Mouse (Mus musculus) macrophage (primary cell): ENCODE results near the gene Pip5k1a. TPM values are rescaled to one million over a fixed set of nuclear protein-coding genes. Genes with fewer than 3 reads are reported as not detected.
A peak's percentile ranks its signal among the peaks of the same experiment; 100 is the strongest.

Experiments used
- H3K27ac ChIP-seq: fragments of 350-480 bp; formaldehyde crosslinking; 2 replicates; pipeline ENCODE4 v1.9.0; 2021
- H3K36me3 ChIP-seq: fragments of 350-480 bp; formaldehyde crosslinking; 2 replicates; pipeline ENCODE4 v1.9.0; 2021; ENCODE audit errors: inconsistent target
- H3K4me3 ChIP-seq: fragments of 350-480 bp; formaldehyde crosslinking; 2 replicates; pipeline ENCODE4 v1.9.0; 2021; ENCODE audit errors: inconsistent target
- H3K79me2 ChIP-seq: fragments of 350-480 bp; formaldehyde crosslinking; 2 replicates; pipeline ENCODE4 v1.9.0; 2021; ENCODE audit errors: inconsistent target
- WGBS: methylation state at CpG from one replicate; pipeline ENCODE4 v1.1.7; 2026; ENCODE audit warnings: inconsistent platforms; ENCODE audit not compliant: missing documents; 5-methylcytosine and 5-hydroxymethylcytosine counted together
- polyA plus RNA-seq: library from polyadenylated mRNA; stranded (reverse); fragments of 250-400 nt; gene quantifications from 3 replicates; pipeline ENCODE4 v1.2.4, GENCODE M21; 2018; ENCODE audit warnings: inconsistent platforms

The Pip5k1a gene
- polyA plus RNA-seq, 1 experiment from 2014 or later = 17.0 TPM

DNA sequence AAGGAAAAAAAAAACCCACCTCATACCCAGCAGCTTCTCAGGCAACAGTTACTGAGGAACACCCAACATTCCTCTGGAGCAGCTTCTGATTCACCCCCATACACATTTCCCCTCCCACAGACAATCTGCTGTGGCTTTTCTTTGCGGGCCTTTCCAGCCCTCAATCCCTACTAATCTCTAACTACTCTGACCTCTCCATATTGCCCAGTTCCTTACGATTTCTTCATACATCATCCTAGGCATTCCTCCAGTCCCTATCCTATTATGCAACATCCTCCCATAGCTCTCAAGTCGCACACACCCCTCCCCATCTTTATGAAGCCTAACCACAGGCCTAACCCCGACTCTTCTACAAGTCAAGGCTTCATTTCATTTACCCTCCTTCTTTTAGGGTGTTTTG is 1.6 kb downstream of the Pip5k1a start:
- H3K36me3 ChIP-seq = 0 out of 2 replicates have a peak, but pooled peaks cover 6% of the 10 kb centered on the region
- H3K4me3 ChIP-seq = peak overlapping the region; percentile 98
- H3K27ac ChIP-seq = peak overlapping the region; percentile 83
- H3K79me2 ChIP-seq = peaks cover 66% of the 10 kb centered on the region
- WGBS = 3% methylated on average over 4 of the region's 4 CpGs

DNA sequence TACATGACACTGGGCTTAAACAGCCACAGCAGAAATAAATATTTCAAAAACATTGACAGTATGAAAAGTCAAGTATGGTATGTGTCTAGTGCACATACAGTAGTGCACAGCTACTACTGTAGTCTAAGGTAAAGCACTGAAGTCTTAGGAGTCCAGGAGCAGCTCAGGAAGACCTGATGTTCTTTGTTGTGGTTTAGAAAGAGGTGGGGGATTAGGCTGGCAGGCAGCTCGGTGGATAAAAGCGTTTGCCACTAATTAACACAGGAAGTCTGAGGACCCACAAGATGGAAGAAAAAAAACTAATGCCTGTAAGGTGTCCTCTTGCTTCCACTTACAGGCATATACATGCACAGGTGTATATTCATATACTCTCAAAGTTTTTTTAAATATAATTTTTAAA is 5.9 kb downstream of the Pip5k1a start:
- WGBS = 17% methylated on average over 2 of the region's 2 CpGs
- no peak overlapping the region for H3K4me3 ChIP-seq
- peaks cover 100% of the 10 kb centered on the region for H3K79me2 ChIP-seq
- no peak overlapping the region for H3K27ac ChIP-seq
- H3K36me3 ChIP-seq = peaks cover 16% of the 10 kb centered on the region; the same call in 1 of the 2 replicates

DNA sequence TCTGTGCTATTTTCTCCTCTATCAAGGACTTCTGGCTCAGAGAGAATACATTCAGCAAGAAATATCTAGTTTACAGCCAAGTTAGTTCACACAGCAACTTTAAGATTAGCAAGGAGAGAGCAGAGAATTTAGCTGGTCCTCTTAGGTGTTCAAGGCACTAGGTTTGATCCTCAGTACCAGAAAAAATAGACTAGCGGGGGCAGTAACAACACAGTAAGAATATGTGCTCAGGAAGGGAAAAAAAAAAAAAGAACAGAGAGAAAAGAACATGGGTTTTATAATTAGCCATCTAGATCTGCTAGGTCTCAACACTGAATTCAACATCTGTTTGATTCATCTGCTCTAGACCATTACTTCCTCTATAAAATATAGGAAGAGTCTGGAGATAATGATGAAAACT is 18.7 kb downstream of the Pip5k1a start:
- Histone ChIP-seq H3K4me3 (no peak overlapping the region), H3K27ac (no peak overlapping the region), H3K36me3 (0 out of 2 replicates have a peak, but pooled peaks cover under 1% of the 10 kb centered on the region), H3K79me2 (peaks cover 81% of the 10 kb centered on the region)
- no CpG with 5 or more reads among the region's 1 CpGs for WGBS

DNA sequence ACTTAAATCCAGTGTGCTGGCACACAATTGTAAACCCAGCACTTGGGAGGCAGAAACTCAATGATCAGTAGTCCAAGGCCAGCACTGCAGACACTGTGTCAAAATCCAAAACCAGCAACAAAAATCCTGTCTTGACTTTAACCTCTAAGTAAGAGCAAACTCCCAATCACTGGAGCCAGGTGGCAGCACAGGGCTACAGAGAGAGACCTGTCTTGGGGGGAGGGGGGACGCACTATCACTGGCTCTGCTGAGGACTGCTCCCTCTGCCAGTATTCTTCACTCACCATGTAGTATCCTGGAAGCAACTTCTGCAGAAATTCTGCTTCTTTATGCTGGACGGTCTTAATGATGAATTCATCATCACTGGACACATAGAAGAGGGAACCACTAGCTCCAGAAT is 35.1 kb downstream of the Pip5k1a start:
- Histone ChIP-seq H3K79me2 (no peaks in the 10 kb centered on the region), H3K27ac (no peak overlapping the region), H3K4me3 (no peak overlapping the region), H3K36me3 (peaks cover 61% of the 10 kb centered on the region)
- WGBS = 95% methylated on average over 2 of the region's 2 CpGs

DNA sequence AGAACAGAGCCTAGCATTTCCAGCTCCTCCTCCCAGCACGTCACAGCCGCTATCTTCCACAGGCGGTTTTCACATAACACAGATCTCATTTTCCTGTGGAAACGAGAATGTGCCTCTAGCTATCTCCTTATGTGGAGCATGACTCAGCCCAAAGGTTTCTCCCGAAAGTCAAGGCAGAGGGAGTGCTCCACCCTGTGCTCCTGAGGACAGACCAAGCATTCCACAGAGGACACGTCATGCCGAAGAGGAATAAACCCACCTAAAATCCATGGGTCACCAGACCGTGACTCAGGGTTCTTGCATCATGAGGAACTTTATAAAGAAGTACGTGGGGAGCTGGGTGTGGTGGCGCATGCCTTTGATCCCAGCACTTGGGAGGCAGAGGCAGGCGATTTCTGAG is 40.2 kb downstream of the Pip5k1a start:
- WGBS = 77% methylated on average over 11 of the region's 11 CpGs
- peaks cover 66% of the 10 kb centered on the region for H3K36me3 ChIP-seq
- peak overlapping the region; percentile 78 for H3K27ac ChIP-seq
- H3K4me3 ChIP-seq = no peak overlapping the region
- H3K79me2 ChIP-seq = no peaks in the 10 kb centered on the region

DNA sequence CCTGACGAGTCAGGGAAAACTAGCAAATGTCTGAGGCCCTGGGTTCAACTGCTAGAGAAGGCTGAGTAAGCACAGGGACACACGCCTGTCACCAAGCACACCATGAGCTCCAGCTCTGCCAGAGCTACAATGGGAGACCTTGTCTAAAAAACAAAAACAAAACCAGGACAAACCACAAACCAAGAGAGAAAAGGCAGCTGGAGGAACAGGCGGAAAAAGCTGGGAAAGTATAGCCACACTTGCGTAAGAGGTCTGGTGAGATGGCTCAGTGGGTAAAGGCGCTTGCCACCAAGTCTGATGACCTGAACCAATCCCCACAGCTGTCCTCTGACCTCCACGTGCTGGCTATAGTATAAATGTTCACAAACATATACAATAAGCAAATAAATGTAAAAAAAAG is 40.6 kb downstream of the Pip5k1a start:
- H3K27ac ChIP-seq = peak overlapping the region; percentile 78
- no peak overlapping the region for H3K4me3 ChIP-seq
- H3K79me2 ChIP-seq = no peaks in the 10 kb centered on the region
- 73% methylated on average over 6 of the region's 6 CpGs for WGBS
- peaks cover 66% of the 10 kb centered on the region for H3K36me3 ChIP-seq

DNA sequence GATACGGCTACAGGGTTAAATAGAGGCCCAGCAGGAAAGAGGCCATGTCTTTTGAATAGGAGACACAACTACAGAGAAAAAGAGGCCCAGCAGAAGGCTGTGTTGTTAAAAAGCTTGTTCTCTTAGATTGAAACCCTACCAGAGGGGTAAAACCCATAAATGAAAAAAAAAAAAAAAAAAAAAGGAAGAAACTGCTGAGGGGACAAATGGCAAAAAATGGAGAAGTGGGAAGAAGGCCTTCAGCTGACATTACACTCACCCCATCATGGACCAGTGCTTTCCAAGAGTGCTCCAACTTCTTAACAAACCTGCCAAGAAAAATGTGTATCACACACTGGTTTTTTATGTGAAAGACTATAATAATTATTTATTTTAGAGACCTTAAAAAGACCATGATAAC is 41.2 kb downstream of the Pip5k1a start:
- 92% methylated on average over 1 of the region's 1 CpGs for WGBS
- Histone ChIP-seq H3K4me3 (no peak overlapping the region), H3K27ac (peak overlapping the region; percentile 78), H3K36me3 (peaks cover 66% of the 10 kb centered on the region), H3K79me2 (no peaks in the 10 kb centered on the region)

DNA sequence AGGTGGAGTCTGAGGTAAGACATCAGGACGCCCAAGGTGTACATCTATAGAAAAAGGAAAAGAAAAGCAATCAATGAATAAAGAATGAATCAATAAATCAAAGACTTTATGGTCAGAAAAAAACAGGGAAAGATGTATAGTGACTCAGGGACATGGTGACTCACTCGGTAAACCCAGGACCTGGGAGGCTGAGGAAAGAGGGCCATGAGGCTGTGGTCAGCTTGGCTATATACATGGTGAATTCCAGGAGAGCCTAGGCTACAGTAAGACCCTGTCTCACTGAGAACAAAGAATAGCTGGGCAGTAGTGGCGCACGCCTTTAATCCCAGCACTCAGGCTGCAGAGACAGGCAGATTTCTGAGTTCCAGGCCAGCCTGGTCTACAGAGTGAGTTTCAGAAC is 43.0 kb downstream of the Pip5k1a start:
- H3K79me2 ChIP-seq = no peaks in the 10 kb centered on the region
- H3K27ac ChIP-seq = no peak overlapping the region
- WGBS = 92% methylated on average over 4 of the region's 4 CpGs
- peaks cover 67% of the 10 kb centered on the region for H3K36me3 ChIP-seq
- H3K4me3 ChIP-seq = no peak overlapping the region

DNA sequence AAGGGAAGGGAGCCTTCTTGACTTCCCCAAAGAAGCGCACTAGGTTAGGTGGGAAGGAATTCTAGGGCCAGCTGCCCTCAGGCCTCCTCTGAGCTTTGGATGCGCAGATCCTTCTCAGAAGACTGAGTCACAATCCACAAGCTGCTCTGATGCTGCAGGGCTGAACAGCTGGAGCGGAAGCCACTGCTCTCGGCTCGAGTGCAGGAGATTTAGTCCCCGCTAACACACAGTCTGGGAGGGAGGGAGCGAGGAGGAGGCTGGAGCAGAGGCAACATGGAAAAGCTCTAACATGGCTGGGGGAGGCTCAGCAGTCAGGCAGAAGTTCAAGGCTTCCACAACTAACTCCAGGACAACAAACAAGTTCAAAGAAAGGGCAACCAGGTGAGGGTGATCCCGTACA is 48.7 kb downstream of the Pip5k1a start:
- H3K36me3 ChIP-seq = peaks cover 48% of the 10 kb centered on the region

DNA sequence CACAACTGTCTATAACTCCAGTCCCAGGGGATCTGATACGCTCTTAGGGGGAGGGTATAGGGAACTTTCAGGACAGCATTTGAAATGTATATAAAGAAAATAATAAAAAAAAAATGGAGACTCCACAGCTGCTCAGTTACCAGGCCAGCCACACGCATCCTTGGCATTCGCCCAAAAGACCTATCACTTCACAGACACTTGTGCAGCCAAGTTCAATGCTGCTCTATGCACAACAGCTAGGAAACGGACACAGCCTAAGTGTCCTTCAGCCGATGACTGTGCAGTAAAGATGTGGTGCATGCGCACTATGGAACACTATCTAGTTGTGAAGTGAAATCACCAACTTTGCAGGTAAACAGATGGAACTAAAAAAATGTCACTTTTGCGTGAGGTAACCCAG is 50.5 kb downstream of the Pip5k1a start:
- WGBS = 98% methylated on average over 7 of the region's 7 CpGs
- no peak overlapping the region for H3K4me3 ChIP-seq
- peaks cover 32% of the 10 kb centered on the region for H3K36me3 ChIP-seq
- no peaks in the 10 kb centered on the region for H3K79me2 ChIP-seq
- H3K27ac ChIP-seq = no peak overlapping the region

More for the DNA sequence above, 48.7 kb downstream of the Pip5k1a start:
- Histone ChIP-seq H3K4me3 (no peak overlapping the region), H3K79me2 (no peaks in the 10 kb centered on the region), H3K27ac (no peak overlapping the region)
- 95% methylated on average over 8 of the region's 8 CpGs for WGBS

DNA sequence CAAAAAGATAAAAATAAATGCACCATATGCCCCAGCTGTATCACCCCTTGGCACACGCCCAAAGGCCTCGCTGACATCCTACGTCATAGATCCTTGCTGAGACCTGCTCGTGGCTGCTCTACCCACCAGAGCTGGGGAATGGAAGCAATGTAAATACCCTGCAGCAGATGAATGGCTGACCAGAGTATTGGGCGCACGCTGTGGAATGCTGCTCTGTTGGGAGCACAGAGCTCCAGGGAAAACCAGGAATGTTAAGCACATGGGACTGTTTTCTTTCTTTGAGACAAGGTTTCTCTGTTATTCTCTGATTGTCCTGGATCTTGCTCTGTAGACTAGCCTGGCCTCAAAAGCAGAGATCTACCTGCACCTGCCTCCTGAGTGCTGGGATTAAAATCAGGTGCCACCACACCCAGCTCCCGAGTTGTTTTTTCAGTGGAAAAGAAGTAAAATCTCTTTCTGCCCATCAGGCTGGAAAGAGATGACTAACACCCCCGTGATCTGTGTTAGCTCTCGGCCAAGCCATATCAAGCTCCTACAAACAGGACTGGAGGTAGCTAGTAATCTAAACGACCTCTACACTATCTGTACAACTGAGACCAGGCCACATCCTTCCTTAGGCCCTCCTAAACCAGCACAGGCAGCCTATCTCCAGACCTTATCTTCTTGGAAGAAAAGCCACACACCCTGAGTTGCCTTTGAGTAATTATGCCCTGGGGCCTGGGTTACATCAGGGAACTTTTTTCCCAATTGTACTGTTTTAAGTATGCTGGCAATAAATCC is 52.1 kb downstream of the Pip5k1a start:
- Histone ChIP-seq H3K4me3 (no peak overlapping the region), H3K79me2 (no peaks in the 10 kb centered on the region), H3K27ac (peak overlapping the region; percentile 19), H3K36me3 (peaks cover 16% of the 10 kb centered on the region)
- WGBS = 49% methylated on average over 10 of the region's 10 CpGs

DNA sequence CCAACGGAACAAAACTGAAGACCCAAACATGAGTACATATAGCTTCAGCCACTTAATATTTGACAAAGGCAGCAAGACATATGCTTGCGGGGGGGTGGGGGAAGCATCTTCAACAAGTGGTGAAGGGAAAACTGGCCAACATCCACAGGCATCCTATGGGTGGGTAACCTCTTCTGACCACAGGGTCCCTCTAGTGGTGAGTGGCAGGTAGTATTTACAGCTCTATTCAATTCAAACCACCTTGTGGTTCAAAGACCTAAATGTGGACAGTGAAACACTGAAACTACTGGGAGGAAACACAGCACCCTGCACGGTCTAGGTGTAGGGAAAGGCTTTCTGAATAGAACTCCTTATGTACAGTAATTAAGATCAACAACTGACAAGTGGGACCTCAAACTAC is 53.0 kb downstream of the Pip5k1a start:
- Histone ChIP-seq H3K79me2 (no peaks in the 10 kb centered on the region), H3K4me3 (no peak overlapping the region), H3K27ac (no peak overlapping the region), H3K36me3 (peaks cover 7% of the 10 kb centered on the region; the same call in 1 of the 2 replicates)
- WGBS = 54% methylated on average over 3 of the region's 3 CpGs

DNA sequence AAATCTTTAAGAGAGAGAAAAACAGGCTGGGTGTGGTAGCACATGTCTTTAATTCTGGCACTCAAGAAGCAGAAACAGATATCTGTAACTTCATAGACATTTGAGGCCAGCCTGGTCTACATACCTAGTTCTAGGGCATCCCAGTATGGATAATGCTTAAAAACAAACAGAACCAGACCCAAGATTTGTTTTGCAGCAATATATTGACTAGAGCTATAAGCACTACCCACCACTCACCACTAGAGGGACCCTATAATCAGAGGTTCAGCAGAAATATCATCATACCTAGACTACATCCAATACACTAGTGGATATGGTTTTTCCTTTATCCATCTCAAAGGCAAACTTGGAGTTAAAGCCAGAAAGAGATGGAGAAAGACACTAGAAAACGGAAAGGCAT is 53.8 kb downstream of the Pip5k1a start:
- H3K79me2 ChIP-seq = no peaks in the 10 kb centered on the region
- H3K27ac ChIP-seq = no peak overlapping the region
- no peak overlapping the region for H3K4me3 ChIP-seq
- 58% methylated on average over 1 of the region's 1 CpGs for WGBS
- peaks cover 1% of the 10 kb centered on the region; the same call in 1 of the 2 replicates for H3K36me3 ChIP-seq

DNA sequence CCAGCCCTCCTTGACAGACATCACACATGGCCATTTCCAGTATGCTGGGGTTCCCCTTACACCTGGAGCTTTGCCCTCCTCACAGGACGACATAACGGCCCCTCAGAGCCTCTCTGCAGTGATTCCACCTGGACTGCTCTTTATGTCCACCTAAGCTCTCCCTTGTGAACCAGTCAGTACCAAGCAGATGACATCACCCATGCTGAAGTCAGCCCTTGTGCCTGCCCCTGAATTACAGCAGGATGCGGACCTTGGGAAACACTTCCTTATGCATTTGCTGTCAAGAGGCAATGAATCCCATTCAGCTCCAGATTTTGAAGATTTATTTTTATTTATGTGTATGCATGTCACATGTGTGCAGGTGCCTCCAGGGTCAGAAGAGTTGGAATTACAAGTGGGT is 58.8 kb downstream of the Pip5k1a start:
- no peaks in the 10 kb centered on the region for H3K36me3 ChIP-seq
- WGBS = 78% methylated on average over 3 of the region's 3 CpGs
- H3K4me3 ChIP-seq = no peak overlapping the region
- H3K27ac ChIP-seq = no peak overlapping the region
- no peaks in the 10 kb centered on the region for H3K79me2 ChIP-seq

DNA sequence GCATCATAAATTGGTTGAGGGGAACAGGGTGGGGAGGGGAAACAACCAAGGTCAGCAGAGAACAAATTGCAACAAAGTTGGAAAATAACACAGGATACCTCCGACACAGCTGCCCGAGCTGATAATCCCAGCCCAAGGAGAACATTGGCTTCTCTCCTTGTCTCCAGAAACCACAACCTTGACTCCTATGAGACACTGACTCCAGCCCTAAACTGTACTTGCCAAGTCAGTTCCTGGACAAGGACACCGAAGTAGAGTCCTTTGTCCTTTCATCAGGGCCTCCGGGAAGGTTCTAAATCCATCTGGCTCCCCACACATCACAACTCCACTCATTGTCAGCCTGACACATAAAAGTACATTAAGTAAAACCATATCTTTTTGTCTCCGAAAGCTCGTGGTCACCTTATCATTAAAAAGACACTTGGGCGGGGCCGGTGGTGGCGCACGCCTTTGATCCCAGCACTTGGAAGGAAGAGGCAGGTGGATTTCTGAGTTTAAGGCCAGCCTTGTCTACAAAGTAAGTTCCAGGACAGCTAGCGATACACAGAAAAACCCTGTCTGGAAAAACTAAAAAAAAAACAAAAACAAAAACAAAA is 60.2 kb downstream of the Pip5k1a start:
- Histone ChIP-seq H3K36me3 (no peaks in the 10 kb centered on the region), H3K4me3 (no peak overlapping the region), H3K79me2 (peaks cover 8% of the 10 kb centered on the region), H3K27ac (no peak overlapping the region)
- WGBS = 97% methylated on average over 11 of the region's 11 CpGs
